Mouse (Mus musculus) fat pad, adult 2 months (tissue): Measurements from ENCODE around the gene Vmn1r100.
"Not testable (repeated sequence)": the region's sequence is repeated elsewhere in the genome, so short reads cannot be mapped to it uniquely, and the experiment has no call there.

Source experiments
- DNase-seq: peaks from one replicate; pipeline ENCODE4 v3.0.0-alpha.2; 2011; ENCODE audit warnings: low read depth, low spot score; ENCODE audit errors: extremely low read depth

The Vmn1r100 gene

DNA sequence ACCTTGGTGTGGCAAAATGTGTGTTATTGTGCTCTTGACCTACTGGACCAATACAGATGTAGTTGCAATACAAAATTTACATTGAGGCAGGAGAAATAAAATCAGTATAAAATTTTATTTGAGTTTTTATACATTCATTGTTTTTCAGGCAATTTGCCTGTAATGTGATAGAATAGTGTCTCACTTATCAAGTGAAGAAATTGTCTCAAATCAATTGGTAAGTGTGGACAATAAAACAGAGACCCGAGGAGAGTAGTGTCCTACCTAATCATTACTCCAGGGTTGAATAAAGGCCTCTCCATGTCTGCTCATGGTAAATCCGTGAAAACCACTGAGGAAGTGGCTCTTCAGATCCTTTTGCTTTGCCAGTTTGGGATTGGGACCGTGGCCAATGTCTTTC is at the start of gene Vmn1r100:
Gene Vmn1r100, plus strand, starts transcription at position 301 of the 400 bp plus-strand sequence.
- not testable (repeated sequence) for DNase-seq

DNA sequence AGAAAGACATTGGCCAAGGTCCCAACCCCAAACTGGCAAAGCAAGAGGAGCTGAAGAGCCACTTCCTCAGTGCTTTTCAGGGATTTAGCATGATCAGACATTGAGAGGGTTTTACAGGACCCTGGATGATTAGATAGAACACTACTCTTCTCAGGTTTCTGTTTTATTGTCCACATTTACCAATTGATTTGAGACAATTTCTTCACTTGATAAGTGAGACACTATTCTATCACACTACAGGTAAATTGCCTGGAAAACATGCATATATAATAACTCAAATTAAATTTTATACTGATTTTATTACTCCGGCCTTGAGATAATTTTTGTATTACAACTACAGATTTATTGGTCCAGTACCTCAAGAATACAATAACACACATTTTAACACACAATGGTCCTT is 42.4 kb upstream of the Vmn1r100 start, which contains the start of gene Gm5728:
Gene Gm5728, minus strand, starts transcription at position 101 of the 400 bp plus-strand sequence.
- DNase-seq: not testable (repeated sequence)

DNA sequence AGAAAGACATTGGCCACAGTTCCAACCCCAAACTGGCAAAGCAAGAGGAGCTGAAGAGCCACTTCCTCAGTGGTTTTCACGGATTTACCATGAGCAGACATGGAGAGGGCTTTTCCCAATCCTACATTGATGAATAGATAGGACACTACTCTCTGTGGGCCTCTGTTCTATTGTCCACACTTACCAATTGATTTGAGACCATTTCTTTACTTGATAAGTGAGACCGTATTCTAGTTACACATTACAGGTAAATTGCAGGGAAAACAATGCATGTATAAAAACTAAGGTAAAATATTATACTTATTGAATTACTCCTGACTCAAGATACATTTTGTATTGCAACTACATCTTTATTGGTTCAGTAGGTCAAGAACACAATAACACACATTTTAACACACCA is 24.8 kb downstream of the Vmn1r100 start, which contains the start of gene Vmn1r101:
Gene Vmn1r101, minus strand, starts transcription at position 101 of the 400 bp plus-strand sequence.
- not testable (repeated sequence) for DNase-seq
